Mouse (Mus musculus): Measurements from ENCODE around the gene Otud1.

- TF ChIP-seq CTCF (IDR thresholded peaks at IDR 0.05; ENCODE audit: low read depth) (no peak), EP300 (optimal IDR thresholded peaks at IDR 0.05) (no peak)
These were observed 49.0 kb upstream of the Otud1 start for GRCm38 (mm10) chr2:19608410-19609073.
